Mouse (Mus musculus): Measurements from ENCODE around the gene Rtl6. TPM values are rescaled to one million over a fixed set of nuclear protein-coding genes. Genes with fewer than 3 reads are reported as not detected.

Gene Rtl6
- total RNA-seq, 2 experiments from 2014 or later = 1.1 to 2.9 TPM

Other genes with a start within 250 kb of the Rtl6 start
- 49.1 and 67.2 TPM in 2 replicates for gene Parvg, start 233.8 kb downstream of the Rtl6 start, total RNA-seq (2014; fragmentation: Nextera tagmentation)
- 80.8 and 173 TPM in 2 replicates for gene Parvg, start 233.8 kb downstream of the Rtl6 start, total RNA-seq (2017)
- not detected in 2 replicates for gene Shisal1, start 110.7 kb downstream of the Rtl6 start, total RNA-seq (2014; fragmentation: Nextera tagmentation)
- not detected in 2 replicates for gene Shisal1, start 110.7 kb downstream of the Rtl6 start, total RNA-seq (2017)
- gene Prr5, start 111.8 kb upstream of the Rtl6 start, total RNA-seq (2014; fragmentation: Nextera tagmentation) = 1.2 TPM in 1 of 2 replicates, not detected in the other
- 0.34 and 0.85 TPM in 2 replicates for gene Prr5, start 111.8 kb upstream of the Rtl6 start, total RNA-seq (2017)
- not detected in 2 replicates for gene Arhgap8, start 162.2 kb upstream of the Rtl6 start, total RNA-seq (2014; fragmentation: Nextera tagmentation)
- not detected in 2 replicates for gene Arhgap8, start 162.2 kb upstream of the Rtl6 start, total RNA-seq (2017)

Data from megakaryocyte-erythroid progenitor cell, adult 5-6 weeks (primary cell).